Mouse (Mus musculus): ENCODE measurements around the gene Gm9573. TPM values are rescaled to one million over a fixed set of nuclear protein-coding genes. Genes with fewer than 3 reads are reported as not detected.

The Gm9573 gene
- polyA plus RNA-seq, 1 experiment from 2014 or later: not detected

GRCm38 (mm10) chr17:35592131-35592530, 34.3 kb downstream of the Gm9573 start:
- Histone ChIP-seq H3K4me1 (no peaks in the 10 kb centered on the region), H3K36me3 (no peaks in the 10 kb centered on the region), H3K27ac (no peak overlapping the region), H3K9ac (no peak overlapping the region), H3K4me3 (no peak overlapping the region), H3K27me3 (replicated peaks) (no peaks in the 10 kb centered on the region), H3K4me2 (replicated peaks) (no peak overlapping the region), H3K9me3 (0 out of 2 replicates have a peak, but pooled peaks cover 8% of the 10 kb centered on the region)
- ATAC-seq (ENCODE audit: low FRiP score, low read depth): no peak
- WGBS: 91% methylated on average over 9 of the region's 9 CpGs

- no peak overlapping the region for H3K4me3 ChIP-seq
- 0 out of 2 replicates have a peak, but pooled peaks cover 5% of the 10 kb centered on the region for H3K9me3 ChIP-seq
- no peak for ATAC-seq (ENCODE audit: low FRiP score, low read depth)
- H3K27me3 ChIP-seq (replicated peaks): no peaks in the 10 kb centered on the region
- no peak overlapping the region for H3K9ac ChIP-seq
- H3K4me1 ChIP-seq: no peaks in the 10 kb centered on the region
- WGBS: 94% methylated on average over 15 of the region's 15 CpGs
- H3K36me3 ChIP-seq: no peaks in the 10 kb centered on the region
- no peak overlapping the region for H3K4me2 ChIP-seq (replicated peaks)
- no peak overlapping the region for H3K27ac ChIP-seq
Measured at GRCm38 (mm10) chr17:35591731-35592130, 34.7 kb downstream of the Gm9573 start.

GRCm38 (mm10) chr17:35591219-35591578, 35.2 kb downstream of the Gm9573 start:
- Histone ChIP-seq H3K36me3 (no peaks in the 10 kb centered on the region), H3K9ac (no peak overlapping the region), H3K27ac (no peak overlapping the region), H3K4me3 (no peak overlapping the region), H3K4me2 (replicated peaks) (no peak overlapping the region), H3K9me3 (0 out of 2 replicates have a peak, but pooled peaks cover 1% of the 10 kb centered on the region), H3K4me1 (no peaks in the 10 kb centered on the region), H3K27me3 (replicated peaks) (no peaks in the 10 kb centered on the region)
- ATAC-seq (ENCODE audit: low FRiP score, low read depth): peak; percentile 21; the same call in 1 of the 2 replicates
- 77% methylated on average over 7 of the region's 7 CpGs for WGBS

- no peaks in the 10 kb centered on the region for H3K9me3 ChIP-seq
- H3K4me1 ChIP-seq: no peaks in the 10 kb centered on the region
- H3K27me3 ChIP-seq (replicated peaks): no peaks in the 10 kb centered on the region
- peak; percentile 75 for ATAC-seq (ENCODE audit: low FRiP score, low read depth)
- no peak overlapping the region for H3K4me3 ChIP-seq
- no peak overlapping the region for H3K9ac ChIP-seq
- H3K27ac ChIP-seq: no peak overlapping the region
- WGBS: 50% methylated on average over 21 of the region's 21 CpGs
- H3K4me2 ChIP-seq (replicated peaks): no peak overlapping the region
- no peaks in the 10 kb centered on the region for H3K36me3 ChIP-seq
Measured at GRCm38 (mm10) chr17:35590410-35591218, 35.8 kb downstream of the Gm9573 start.

GRCm38 (mm10) chr17:35588387-35588786, 38.0 kb downstream of the Gm9573 start:
- no peaks in the 10 kb centered on the region for H3K4me1 ChIP-seq
- H3K9me3 ChIP-seq: no peaks in the 10 kb centered on the region
- no peaks in the 10 kb centered on the region for H3K36me3 ChIP-seq
- H3K27me3 ChIP-seq (replicated peaks): no peaks in the 10 kb centered on the region
- no peak overlapping the region for H3K4me3 ChIP-seq
- no peak overlapping the region for H3K27ac ChIP-seq
- WGBS: 45% methylated on average over 4 of the region's 4 CpGs
- no peak overlapping the region for H3K9ac ChIP-seq
- H3K4me2 ChIP-seq (replicated peaks): no peak overlapping the region
- ATAC-seq (ENCODE audit: low FRiP score, low read depth): no peak

GRCm38 (mm10) chr17:35587291-35587690, 39.1 kb downstream of the Gm9573 start:
- Histone ChIP-seq H3K9ac (no peak overlapping the region), H3K4me2 (replicated peaks) (no peak overlapping the region), H3K27ac (no peak overlapping the region), H3K36me3 (no peaks in the 10 kb centered on the region), H3K27me3 (replicated peaks) (no peaks in the 10 kb centered on the region), H3K9me3 (no peaks in the 10 kb centered on the region), H3K4me3 (no peak overlapping the region), H3K4me1 (no peaks in the 10 kb centered on the region)
- WGBS: 88% methylated on average over 1 of the region's 1 CpGs
- no peak for ATAC-seq (ENCODE audit: low FRiP score, low read depth)

GRCm38 (mm10) chr17:35584330-35584937, 42.0 kb downstream of the Gm9573 start:
- 17% methylated on average over 16 of the region's 16 CpGs for WGBS
- Histone ChIP-seq H3K9me3 (no peaks in the 10 kb centered on the region), H3K4me1 (no peaks in the 10 kb centered on the region), H3K4me3 (no peak overlapping the region), H3K9ac (no peak overlapping the region), H3K27ac (no peak overlapping the region), H3K27me3 (replicated peaks) (no peaks in the 10 kb centered on the region), H3K4me2 (replicated peaks) (peak overlapping the region; percentile 47), H3K36me3 (no peaks in the 10 kb centered on the region)
- peak; percentile 50; the same call in 1 of the 2 replicates for ATAC-seq (ENCODE audit: low FRiP score, low read depth)

- WGBS: 85% methylated on average over 1 of the region's 1 CpGs
- no peak for ATAC-seq (ENCODE audit: low FRiP score, low read depth)
- no peaks in the 10 kb centered on the region for H3K36me3 ChIP-seq
- no peaks in the 10 kb centered on the region for H3K4me1 ChIP-seq
- H3K9me3 ChIP-seq: no peaks in the 10 kb centered on the region
- no peak overlapping the region for H3K4me3 ChIP-seq
- H3K27ac ChIP-seq: no peak overlapping the region
- no peak overlapping the region for H3K9ac ChIP-seq
- H3K4me2 ChIP-seq (replicated peaks): no peak overlapping the region
- no peaks in the 10 kb centered on the region for H3K27me3 ChIP-seq (replicated peaks)
Measured at GRCm38 (mm10) chr17:35582900-35583299, 43.5 kb downstream of the Gm9573 start.

GRCm38 (mm10) chr17:35578211-35578610, 48.2 kb downstream of the Gm9573 start:
- WGBS: 21% methylated on average over 6 of the region's 6 CpGs
- H3K4me1 ChIP-seq: no peaks in the 10 kb centered on the region

GRCm38 (mm10) chr17:35571477-35571876, 55.0 kb downstream of the Gm9573 start:
- Histone ChIP-seq H3K4me1 (peaks cover 14% of the 10 kb centered on the region), H3K27ac (no peak overlapping the region), H3K9me3 (no peaks in the 10 kb centered on the region), H3K27me3 (replicated peaks) (peaks cover 13% of the 10 kb centered on the region), H3K4me2 (replicated peaks) (no peak overlapping the region), H3K4me3 (no peak overlapping the region), H3K9ac (no peak overlapping the region), H3K36me3 (no peaks in the 10 kb centered on the region)
- ATAC-seq (ENCODE audit: low FRiP score, low read depth): no peak
- 96% methylated on average over 7 of the region's 7 CpGs for WGBS

More at GRCm38 (mm10) chr17:35578211-35578610, 48.2 kb downstream of the Gm9573 start:
- Histone ChIP-seq H3K4me3 (no peak overlapping the region), H3K9ac (no peak overlapping the region), H3K27ac (no peak overlapping the region), H3K36me3 (no peaks in the 10 kb centered on the region), H3K4me2 (replicated peaks) (no peak overlapping the region), H3K27me3 (replicated peaks) (no peaks in the 10 kb centered on the region), H3K9me3 (no peaks in the 10 kb centered on the region)
- no peak for ATAC-seq (ENCODE audit: low FRiP score, low read depth)

- Histone ChIP-seq H3K27me3 (replicated peaks) (peaks cover 13% of the 10 kb centered on the region), H3K9me3 (no peaks in the 10 kb centered on the region), H3K27ac (no peak overlapping the region), H3K4me2 (replicated peaks) (no peak overlapping the region), H3K4me1 (peaks cover 14% of the 10 kb centered on the region), H3K4me3 (no peak overlapping the region), H3K36me3 (no peaks in the 10 kb centered on the region), H3K9ac (no peak overlapping the region)
- 38% methylated on average over 14 of the region's 14 CpGs for WGBS
- peak; percentile 52 for ATAC-seq (ENCODE audit: low FRiP score, low read depth)
Measured at GRCm38 (mm10) chr17:35570836-35571235, 55.6 kb downstream of the Gm9573 start.

- Histone ChIP-seq H3K9me3 (no peaks in the 10 kb centered on the region), H3K4me1 (peaks cover 14% of the 10 kb centered on the region), H3K4me3 (peak overlapping the region; percentile 19), H3K36me3 (no peaks in the 10 kb centered on the region), H3K4me2 (replicated peaks) (peak overlapping the region; percentile 60), H3K9ac (peak overlapping the region; percentile 45), H3K27me3 (replicated peaks) (peaks cover 13% of the 10 kb centered on the region), H3K27ac (no peak overlapping the region)
- 3% methylated on average over 28 of the region's 28 CpGs for WGBS
- ATAC-seq (ENCODE audit: low FRiP score, low read depth): peak; percentile 74
Measured at GRCm38 (mm10) chr17:35569091-35569944, 57.1 kb downstream of the Gm9573 start.
